Mouse (Mus musculus): Measurements from ENCODE around the gene Gm5678.

DNA sequence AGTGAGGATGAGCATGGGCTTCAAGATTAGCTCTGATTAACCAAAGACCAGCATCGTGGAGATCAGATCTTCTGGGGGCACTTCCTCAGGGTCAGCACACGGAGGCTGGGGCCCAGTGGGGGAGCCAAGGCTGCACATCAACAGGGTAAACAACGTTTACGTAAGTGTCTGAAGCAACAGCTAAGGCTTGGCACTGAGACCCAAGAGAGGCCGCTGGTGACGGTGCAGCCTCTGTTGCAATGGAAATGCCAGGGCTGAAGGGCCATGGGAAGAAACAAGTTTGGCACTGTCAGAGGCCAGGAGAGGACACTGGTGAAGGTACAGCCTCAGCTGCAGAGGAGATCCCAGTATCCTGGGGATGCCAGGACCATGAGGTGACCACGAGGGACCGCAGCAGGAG is 34.5 kb upstream of the Gm5678 start:
- TF ChIP-seq POLR2A (IDR thresholded peaks at IDR 0.05; ENCODE audit: insufficient read depth, low read depth, low read length), result no peak
- TF ChIP-seq CTCF (IDR thresholded peaks at IDR 0.05; ENCODE audit: insufficient read depth, low read depth, low read length), result no peak
